Mouse (Mus musculus): Measurements from ENCODE around the gene Ppp1r12b.

The Ppp1r12b gene

GRCm38 (mm10) chr1:134955637-134956176 is at the start of gene Ppp1r12b:
TSS of gene Ppp1r12b (minus strand) at chr1:134955942.
- in situ Hi-C loops (cut with MboI; ENCODE audit: unreplicated experiment in 2 of 2) = no loop called here

GRCm38 (mm10) chr1:135003346-135003745 is 47.6 kb upstream of the Ppp1r12b start:
- in situ Hi-C loops (cut with MboI; ENCODE audit: unreplicated experiment in 2 of 2) = no loop called here

DNA sequence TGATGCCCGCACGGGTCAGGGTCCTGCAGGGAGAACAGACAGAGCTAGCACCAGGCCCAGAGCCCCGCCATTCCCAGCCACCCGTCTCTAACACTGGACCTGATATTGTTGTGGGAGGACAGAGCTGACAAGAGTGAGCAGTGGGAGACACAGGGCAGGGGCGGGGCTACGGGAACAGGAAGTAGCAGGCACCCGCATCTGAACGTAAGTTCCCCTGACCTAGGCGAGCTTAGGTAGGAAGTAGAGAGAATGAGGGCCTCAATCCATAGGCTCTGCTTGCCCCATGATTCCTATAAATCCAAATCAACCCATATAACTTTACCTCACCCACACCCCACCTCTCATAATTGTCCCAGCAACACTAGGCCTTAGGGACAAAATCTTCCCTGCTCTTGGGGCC is 44.8 kb upstream of the Ppp1r12b start:
- in situ Hi-C loops (cut with MboI; ENCODE audit: unreplicated experiment in 2 of 2) = no loop called here

DNA sequence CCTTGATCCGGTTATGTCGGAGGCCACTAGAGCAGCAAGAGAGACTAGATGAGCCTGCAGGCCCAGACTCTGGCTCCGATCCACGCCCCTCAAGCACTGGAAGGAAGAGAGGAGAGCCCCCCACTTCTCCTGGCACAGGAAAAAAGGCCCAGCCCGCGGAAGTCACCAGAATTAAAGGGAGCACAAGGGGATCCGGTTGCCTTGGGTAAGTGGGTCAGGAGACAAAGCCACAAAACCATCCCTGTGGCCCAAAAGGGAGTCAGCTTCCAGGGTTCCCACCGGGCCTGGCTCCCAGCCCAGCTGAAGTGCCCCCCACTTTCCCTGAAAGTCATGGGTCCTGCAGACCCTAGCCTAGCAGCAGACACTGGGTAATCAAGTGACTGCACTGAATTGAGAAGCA is 42.5 kb upstream of the Ppp1r12b start:
- in situ Hi-C loops (cut with MboI; ENCODE audit: unreplicated experiment in 2 of 2) = loop anchor here in 1 of 2 experiments (25.0 kb wide), 1 partner anchor 364 kb away; no protein-coding TSS in a partner anchor

- in situ Hi-C loops (cut with MboI; ENCODE audit: unreplicated experiment in 2 of 2) = loop anchor here in 1 of 2 experiments (25.0 kb wide), 1 partner anchor 365 kb away; no protein-coding TSS in a partner anchor
Observed at GRCm38 (mm10) chr1:134997568-134997967, 41.8 kb upstream of the Ppp1r12b start.

GRCm38 (mm10) chr1:134996471-134996870 is 40.7 kb upstream of the Ppp1r12b start:
- in situ Hi-C loops (cut with MboI; ENCODE audit: unreplicated experiment in 2 of 2) = loop anchor here in 1 of 2 experiments (25.0 kb wide), 1 partner anchor 366 kb away; no protein-coding TSS in a partner anchor

DNA sequence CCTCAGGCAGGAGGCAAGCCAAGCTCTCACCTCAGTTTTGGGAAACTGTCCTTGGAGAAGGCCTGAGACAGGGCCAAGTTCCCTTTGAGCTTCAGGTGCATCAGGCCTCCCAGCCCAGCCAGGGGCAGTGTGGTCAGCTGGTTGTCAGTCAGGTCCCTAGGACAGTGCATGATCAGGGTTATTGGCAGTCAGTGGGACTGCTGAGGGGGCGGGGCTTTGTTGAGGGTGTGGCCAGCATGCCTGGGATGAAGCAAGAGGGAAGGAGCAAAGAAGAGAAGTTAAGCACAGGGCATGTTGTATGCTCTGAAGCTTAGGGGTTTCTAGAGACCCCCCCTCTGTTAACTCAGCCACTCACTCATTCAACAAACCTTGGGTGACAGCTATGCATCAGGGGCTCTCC is 40.2 kb upstream of the Ppp1r12b start:
- in situ Hi-C loops (cut with MboI; ENCODE audit: unreplicated experiment in 2 of 2) = loop anchor here in 1 of 2 experiments (25.0 kb wide), 1 partner anchor 366 kb away; no protein-coding TSS in a partner anchor

- in situ Hi-C loops (cut with MboI; ENCODE audit: unreplicated experiment in 2 of 2) = loop anchor here in 1 of 2 experiments (25.0 kb wide), 1 partner anchor 367 kb away; no protein-coding TSS in a partner anchor
Observed at GRCm38 (mm10) chr1:134995437-134995836, 39.7 kb upstream of the Ppp1r12b start.

DNA sequence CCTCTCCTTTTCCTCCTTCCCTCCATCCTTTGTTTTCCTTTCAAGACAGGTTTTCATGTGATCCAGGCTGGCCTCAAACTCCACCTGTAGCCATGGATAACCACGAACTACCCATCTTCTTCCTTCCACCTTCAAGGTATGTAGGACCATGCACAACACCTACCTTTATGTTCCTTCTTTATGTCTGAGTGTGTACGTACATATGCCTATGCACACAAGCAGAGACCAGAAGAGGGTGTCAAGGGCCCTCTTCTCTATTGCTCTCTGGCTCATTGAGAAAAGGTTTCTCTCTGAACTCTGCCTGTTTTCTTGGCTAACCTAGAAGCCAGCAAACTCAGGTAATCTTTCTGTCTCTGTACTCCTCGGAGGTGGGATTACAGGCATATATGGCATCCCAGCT is 39.0 kb upstream of the Ppp1r12b start:
- in situ Hi-C loops (cut with MboI; ENCODE audit: unreplicated experiment in 2 of 2) = loop anchor here (5.0 to 25.0 kb wide), 2 partner anchors 113 to 368 kb away; partner anchors contain the start of gene Lgr6 (in 2 of the 2)

GRCm38 (mm10) chr1:134992046-134992645 is 36.4 kb upstream of the Ppp1r12b start:
- in situ Hi-C loops (cut with MboI; ENCODE audit: unreplicated experiment in 2 of 2) = loop anchor here (5.0 to 25.0 kb wide), 2 partner anchors 115 to 370 kb away; partner anchors contain the start of gene Lgr6 (in 2 of the 2)

DNA sequence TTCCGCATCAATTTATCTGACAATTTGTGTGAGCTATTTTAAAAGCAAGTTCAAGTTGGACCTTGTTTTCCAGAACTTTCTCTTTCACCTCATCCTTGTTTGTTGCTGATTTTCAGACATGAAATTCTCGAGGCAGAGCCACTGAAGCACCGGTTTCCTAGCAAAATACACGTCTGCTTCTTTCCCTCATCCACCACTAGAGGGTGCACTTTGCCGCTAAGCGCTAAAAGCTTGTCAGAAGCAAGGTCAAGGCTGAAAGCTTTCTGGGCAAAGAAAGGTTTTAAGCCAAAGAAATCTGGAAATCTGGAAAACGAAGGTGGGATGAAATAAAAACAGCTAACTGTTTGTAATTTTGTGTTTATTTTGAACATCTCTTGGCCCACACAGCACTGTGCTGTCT is 33.6 kb upstream of the Ppp1r12b start:
- in situ Hi-C loops (cut with MboI; ENCODE audit: unreplicated experiment in 2 of 2) = loop anchor here (10.0 to 25.0 kb wide), 2 partner anchors 373 to 375 kb away; no protein-coding TSS in a partner anchor

DNA sequence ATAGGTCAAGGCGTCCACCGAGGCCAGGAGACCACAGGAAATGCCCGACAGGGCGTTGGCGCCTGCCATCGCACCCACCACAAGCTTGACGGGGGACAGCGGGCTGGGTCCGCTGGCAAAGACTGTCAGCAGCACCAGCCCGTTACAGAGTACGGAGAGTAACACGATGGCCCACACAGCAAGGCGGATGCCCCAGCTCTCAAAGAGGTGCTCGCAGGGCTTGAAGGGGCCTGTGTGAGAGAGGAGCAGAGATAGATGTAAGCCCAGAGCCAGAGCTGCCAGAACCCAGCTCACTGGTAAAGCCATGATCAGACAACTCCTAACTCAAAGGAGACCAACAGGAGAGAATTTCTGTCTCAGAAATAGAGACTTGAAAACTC is 32.2 kb upstream of the Ppp1r12b start:
- in situ Hi-C loops (cut with MboI; ENCODE audit: unreplicated experiment in 2 of 2) = loop anchor here (10.0 to 25.0 kb wide), 2 partner anchors 374 to 377 kb away; no protein-coding TSS in a partner anchor

- in situ Hi-C loops (cut with MboI; ENCODE audit: unreplicated experiment in 2 of 2) = loop anchor here (10.0 to 25.0 kb wide), 2 partner anchors 375 to 377 kb away; no protein-coding TSS in a partner anchor
Observed at GRCm38 (mm10) chr1:134987173-134987961, 31.6 kb upstream of the Ppp1r12b start.

DNA sequence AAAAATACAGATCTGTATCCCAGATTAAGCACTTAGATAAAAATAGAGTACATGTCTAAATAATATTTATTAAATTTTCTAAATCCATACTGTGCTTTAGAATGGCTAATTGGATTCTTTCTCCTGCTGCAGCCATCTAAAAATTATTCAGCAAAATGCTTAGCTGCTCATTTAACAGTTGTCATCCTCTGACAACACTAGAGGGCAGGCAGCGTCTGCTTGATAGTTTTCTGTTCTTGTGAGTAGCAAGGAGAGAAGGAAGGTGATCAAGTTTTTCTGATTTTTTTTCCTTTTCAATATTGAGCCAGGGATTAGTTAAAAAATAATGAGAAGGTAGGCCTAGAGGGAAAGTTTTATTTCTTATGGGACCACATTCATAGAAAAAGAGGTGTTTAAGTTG is 17.2 kb upstream of the Ppp1r12b start:
- in situ Hi-C loops (cut with MboI; ENCODE audit: unreplicated experiment in 2 of 2) = no loop called here

- in situ Hi-C loops (cut with MboI; ENCODE audit: unreplicated experiment in 2 of 2) = loop anchor here (10.0 kb wide), 2 partner anchors 101 to 221 kb away; no protein-coding TSS in a partner anchor
Observed at GRCm38 (mm10) chr1:134965430-134965829, 9.7 kb upstream of the Ppp1r12b start.

GRCm38 (mm10) chr1:134962821-134963220 is 7.1 kb upstream of the Ppp1r12b start:
- in situ Hi-C loops (cut with MboI; ENCODE audit: unreplicated experiment in 2 of 2) = loop anchor here (5.0 to 10.0 kb wide), 3 partner anchors 96 to 218 kb away; no protein-coding TSS in a partner anchor

- in situ Hi-C loops (cut with MboI; ENCODE audit: unreplicated experiment in 2 of 2) = loop anchor here (5.0 to 10.0 kb wide), 3 partner anchors 95 to 217 kb away; no protein-coding TSS in a partner anchor
Observed at GRCm38 (mm10) chr1:134962053-134962803, 6.5 kb upstream of the Ppp1r12b start, which contains the start of gene Ube2t. TSS of gene Ube2t (plus strand) at chr1:134962565.

GRCm38 (mm10) chr1:134960634-134961033 is 4.9 kb upstream of the Ppp1r12b start:
- in situ Hi-C loops (cut with MboI; ENCODE audit: unreplicated experiment in 2 of 2) = loop anchor here (5.0 to 10.0 kb wide), 3 partner anchors 93 to 216 kb away; no protein-coding TSS in a partner anchor

DNA sequence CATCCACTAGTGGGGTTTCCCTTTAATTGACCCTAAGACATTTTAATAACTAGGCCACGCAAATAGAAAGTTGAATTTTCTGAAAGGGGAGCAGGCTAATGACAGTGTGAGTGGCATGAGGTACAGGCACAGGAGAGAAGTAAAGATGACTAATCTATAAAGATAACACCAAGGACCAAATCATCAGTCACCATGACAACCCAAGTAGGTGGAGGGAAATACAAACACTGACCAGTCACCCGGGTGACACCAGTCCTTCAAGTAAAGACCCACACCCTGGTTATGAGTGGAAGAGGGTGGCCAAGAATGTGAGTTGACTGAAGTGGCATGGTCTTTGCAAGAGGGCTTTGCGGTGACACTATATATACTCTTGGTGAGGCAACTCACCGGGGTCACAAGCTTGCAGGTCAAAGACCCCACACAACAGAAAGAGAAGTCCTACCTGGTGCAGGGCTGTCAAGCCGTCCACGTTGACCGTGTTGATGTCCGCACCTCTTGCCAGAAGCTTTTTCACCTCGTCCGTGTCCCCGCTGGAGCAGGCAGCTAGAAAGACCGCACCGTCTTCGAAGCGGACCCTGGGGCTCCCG is 599 bp downstream of the Ppp1r12b start:
- in situ Hi-C loops (cut with MboI; ENCODE audit: unreplicated experiment in 2 of 2) = no loop called here

Data from v-Abl transformed pro-B cells (cell line).